Mouse (Mus musculus) heart, adult 10 weeks (tissue): Measurements from ENCODE around the gene Slc36a4. TPM values are rescaled to one million over a fixed set of nuclear protein-coding genes. Genes with fewer than 3 reads are reported as not detected.

Source experiments
- polyA plus RNA-seq: library from polyadenylated mRNA; stranded (reverse); fragments of 350-450 nt; fragmentation: Illumina TruSeq; extraction: RNeasy Lipid Tissue Mini Kit (QIAGEN cat#74804); gene quantifications from one replicate; pipeline ENCODE4 v1.2.3, GENCODE M21; 2014; ENCODE audit warnings: low read depth, low replicate concordance

The Slc36a4 gene
- 5.4 TPM for polyA plus RNA-seq

DNA sequence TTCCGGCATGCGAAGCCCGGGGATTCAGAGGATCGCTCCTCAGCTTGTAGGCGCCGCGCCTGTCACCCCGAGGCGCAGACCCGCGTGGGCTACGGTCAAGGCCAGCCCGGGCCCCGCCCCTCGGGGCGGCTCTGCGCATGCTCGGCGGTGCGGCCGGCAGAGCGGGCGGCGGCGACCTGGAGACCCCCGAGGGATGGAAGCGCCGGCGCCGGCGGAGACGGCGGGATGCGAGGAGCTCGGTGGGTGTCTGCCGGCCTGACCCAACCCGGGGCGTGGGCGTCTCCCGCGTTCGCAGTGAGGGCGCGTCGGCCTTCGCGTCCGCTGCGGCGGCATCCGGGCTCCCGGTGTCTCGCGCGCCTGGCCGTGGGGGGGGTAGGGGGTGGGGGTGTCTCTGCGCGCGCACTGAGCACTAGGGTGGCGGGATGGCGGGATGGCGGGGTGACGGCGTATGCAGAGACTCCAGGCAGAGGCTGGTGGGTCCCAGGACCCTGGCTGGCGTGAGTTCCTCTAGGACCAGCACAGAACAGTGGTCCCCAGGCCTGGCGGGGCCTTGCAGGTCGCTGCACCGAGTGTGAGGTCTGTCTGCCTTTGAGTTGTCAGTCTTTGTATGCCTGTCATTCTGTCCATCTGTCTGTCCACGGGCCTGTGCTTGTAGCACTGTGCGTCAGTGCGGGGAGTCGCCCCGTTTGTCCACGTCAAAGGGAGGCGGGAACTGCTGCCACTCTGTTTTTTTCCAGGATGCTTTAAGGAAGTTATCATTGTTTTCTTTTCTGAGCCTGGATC lies at the start of gene Slc36a4:
Gene Slc36a4 (plus strand): TSS at position 140 of the 783 bp plus-strand sequence.

Other genes starting within 250 kb of the Slc36a4 start
- 25.9 TPM for gene Smco4, start 216.3 kb upstream of the Slc36a4 start, polyA plus RNA-seq
- gene Deup1, start 81.8 kb upstream of the Slc36a4 start, polyA plus RNA-seq = not detected
- not detected for gene Mtnr1b, start 164.8 kb downstream of the Slc36a4 start, polyA plus RNA-seq